Mouse (Mus musculus) heart, embryonic 16.5 days (tissue): ENCODE results near the gene Cep95. TPM values are rescaled to one million over a fixed set of nuclear protein-coding genes. Genes with fewer than 3 reads are reported as not detected.

ENCODE experiments used
- ATAC-seq: fragments of 200-750 bp; cut with Nextera tagmentation; replicated peaks from 2 replicates; pipeline ENCODE4 v1.8.0; 2017; ENCODE audit warnings: moderate number of reproducible peaks; ENCODE audit not compliant: insufficient read depth, low FRiP score; ENCODE audit errors: extremely low read depth
- H3K27ac ChIP-seq: fragments of 300-500 bp; sonication (generic); 2 replicates; pipeline ENCODE4 v1.5.1; 2014; ENCODE audit warnings: mild to moderate bottlenecking, low read length, control low read depth, moderate library complexity
- H3K27me3 ChIP-seq: fragments of 300-500 bp; sonication (generic); 2 replicates; pipeline ENCODE4 v1.6.1; 2014; ENCODE audit warnings: low read length, mixed read lengths; ENCODE audit not compliant: control insufficient read depth, insufficient read depth
- H3K36me3 ChIP-seq: fragments of 300-500 bp; sonication (generic); 2 replicates; pipeline ENCODE4 v1.6.1; 2014; ENCODE audit not compliant: control insufficient read depth, insufficient read depth
- H3K4me1 ChIP-seq: fragments of 300-500 bp; sonication (generic); 2 replicates; pipeline ENCODE4 v1.6.1; 2014; ENCODE audit warnings: low read length, mixed read lengths; ENCODE audit not compliant: control insufficient read depth, insufficient read depth
- H3K4me2 ChIP-seq: fragments of 300-500 bp; sonication (generic); 2 replicates; pipeline ENCODE4 v1.6.1; 2014; ENCODE audit warnings: low read depth, mild to moderate bottlenecking, control low read depth, low read length
- H3K4me3 ChIP-seq: fragments of 300-500 bp; sonication (generic); 2 replicates; pipeline ENCODE4 v1.5.1; 2014; ENCODE audit warnings: mild to moderate bottlenecking, control low read depth, low read length
- H3K9ac ChIP-seq: fragments of 300-500 bp; sonication (generic); 2 replicates; pipeline ENCODE4 v1.6.1; 2014; ENCODE audit warnings: low read length, control low read depth
- H3K9me3 ChIP-seq: fragments of 300-500 bp; sonication (generic); replicated peaks from 2 replicates; pipeline ENCODE4 v1.6.1; 2016; ENCODE audit warnings: low read length; ENCODE audit not compliant: control insufficient read depth
- WGBS: fragments of 180-500 bp; shearing (Covaris S2); extraction: QIAGEN DNeasy Blood & Tissue Kit; methylation state at CpG from one replicate; pipeline ENCODE4 v1.1.7; 2014; 5-methylcytosine and 5-hydroxymethylcytosine counted together
- polyA plus RNA-seq: library from polyadenylated mRNA; unstranded; fragments of >200 nt; fragmentation: Nextera tagmentation; extraction: Ambion mirVana; gene quantifications from 2 replicates; pipeline ENCODE4 v1.2.1, GENCODE M21; 2015

Cep95 gene
- polyA plus RNA-seq, 1 experiment from 2014 or later, result 15.1 TPM

DNA sequence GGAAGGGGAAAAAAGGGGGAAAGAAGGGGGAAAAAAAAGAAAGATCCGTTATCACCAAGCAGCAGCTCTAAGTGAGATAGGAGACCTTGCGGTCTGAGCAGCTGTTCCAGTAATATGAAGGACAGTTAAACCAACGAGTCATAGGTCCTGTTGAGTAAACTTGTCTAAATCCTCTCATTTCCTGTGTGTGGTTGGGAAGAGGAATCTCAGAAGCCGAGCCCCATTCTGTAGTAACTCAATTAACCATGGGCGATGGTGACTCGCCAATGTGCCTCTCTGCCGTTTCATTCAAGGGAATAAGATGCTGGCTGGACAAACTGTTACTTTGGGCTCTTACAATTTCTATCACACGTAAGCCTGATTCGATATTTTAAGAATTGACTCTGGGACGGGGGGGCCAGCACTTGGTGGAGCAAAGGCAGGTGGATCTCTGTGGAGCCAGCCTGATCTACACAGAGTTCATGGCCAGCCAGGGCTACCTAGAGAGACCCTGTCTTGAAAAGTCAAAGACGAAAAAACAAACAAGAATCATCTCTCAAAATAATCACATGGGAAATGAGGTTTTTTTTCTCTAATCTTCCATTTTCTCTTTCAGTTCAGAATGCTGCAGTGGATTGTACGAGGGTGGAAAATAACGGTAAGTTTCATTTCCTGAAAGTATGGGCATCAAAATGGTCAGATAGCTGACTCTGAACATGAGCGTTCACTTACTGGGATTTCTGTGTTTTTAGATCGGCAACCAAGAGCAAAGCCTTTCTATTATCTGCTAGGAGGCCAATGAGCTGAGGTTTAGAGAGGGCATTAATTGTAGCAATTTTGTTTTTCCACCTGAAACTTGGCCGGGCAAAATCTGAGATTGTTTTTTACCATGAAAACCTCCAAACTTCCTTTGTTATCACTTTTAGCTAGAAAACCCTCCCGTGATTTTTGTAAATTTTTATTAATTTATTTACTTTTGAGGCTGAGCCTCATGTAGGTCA, 37.7 kb upstream of the Cep95 start, which contains the start of gene Milr1:
Milr1 (plus strand) TSS at position 188 of the 980 bp plus-strand sequence.
- Histone ChIP-seq H3K27ac (no peak within 1 kb of the TSS; the same call in 1 of the 2 replicates), H3K36me3 (no peaks in the 10 kb centered on the region), H3K9me3 (peaks cover 4% of the 10 kb centered on the region; the same call in 1 of the 2 replicates), H3K27me3 (no peaks in the 10 kb centered on the region), H3K4me3 (peak within 1 kb of the TSS; percentile 8; the same call in 1 of the 2 replicates), H3K9ac (no peak within 1 kb of the TSS), H3K4me1 (no peaks in the 10 kb centered on the region), H3K4me2 (peak within 1 kb of the TSS; percentile 14)
- WGBS, result 73% methylated on average over 17 of the region's 17 CpGs
- ATAC-seq, result no peak; the same call in 1 of the 2 replicates

DNA sequence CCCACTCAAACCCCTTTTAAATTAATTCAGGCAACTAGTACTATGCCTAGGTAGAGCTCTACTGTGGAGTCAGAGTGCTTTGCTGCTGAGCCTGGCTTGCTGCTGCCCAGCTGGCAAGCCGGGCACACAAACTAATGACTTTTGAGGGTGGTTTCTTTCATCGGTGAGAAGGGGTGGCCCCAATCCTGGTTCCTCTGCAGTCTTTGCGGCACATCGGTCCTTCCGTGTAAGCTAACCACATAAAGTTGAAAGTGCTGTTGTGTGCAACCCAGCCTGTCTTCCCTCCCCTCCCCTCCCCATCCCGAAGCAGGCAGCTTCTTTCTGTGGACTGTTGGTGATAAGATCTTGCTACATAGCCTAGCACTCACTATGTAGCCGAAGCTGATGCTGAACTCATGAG, 36.9 kb upstream of the Cep95 start:
- Histone ChIP-seq H3K4me1 (no peaks in the 10 kb centered on the region), H3K9ac (no peak overlapping the region), H3K27me3 (no peaks in the 10 kb centered on the region), H3K27ac (no peak overlapping the region), H3K9me3 (peaks cover 3% of the 10 kb centered on the region; the same call in 1 of the 2 replicates), H3K4me2 (peak overlapping the region; percentile 14), H3K4me3 (no peak overlapping the region), H3K36me3 (no peaks in the 10 kb centered on the region)
- no peak for ATAC-seq
- 63% methylated on average over 7 of the region's 7 CpGs for WGBS

DNA sequence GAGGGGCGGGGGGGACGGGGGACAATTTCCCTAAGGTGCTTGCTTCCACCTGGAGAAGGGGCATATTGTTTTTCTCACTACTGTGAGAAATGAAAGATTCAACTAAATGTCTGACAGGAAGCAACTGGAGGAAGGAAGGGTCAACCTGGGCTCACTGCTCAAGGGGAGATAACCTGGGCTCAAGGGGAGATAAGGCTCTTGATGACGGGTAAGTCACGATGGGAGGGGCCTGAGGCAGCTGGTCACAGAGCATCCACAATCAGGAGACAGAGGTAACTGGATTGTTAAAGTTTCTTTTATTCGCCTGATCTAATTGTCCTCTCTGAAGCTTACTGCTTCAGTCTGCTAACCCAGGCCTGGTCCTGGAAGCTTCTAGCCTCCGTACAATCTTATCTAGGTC, 35.7 kb upstream of the Cep95 start:
- H3K36me3 ChIP-seq, result no peaks in the 10 kb centered on the region
- no peak overlapping the region for H3K27ac ChIP-seq
- H3K4me2 ChIP-seq, result no peak overlapping the region
- H3K4me1 ChIP-seq, result no peaks in the 10 kb centered on the region
- H3K27me3 ChIP-seq, result no peaks in the 10 kb centered on the region
- no peak overlapping the region for H3K4me3 ChIP-seq
- 64% methylated on average over 6 of the region's 6 CpGs for WGBS
- H3K9ac ChIP-seq, result no peak overlapping the region
- no peak for ATAC-seq
- no peaks in the 10 kb centered on the region for H3K9me3 ChIP-seq

DNA sequence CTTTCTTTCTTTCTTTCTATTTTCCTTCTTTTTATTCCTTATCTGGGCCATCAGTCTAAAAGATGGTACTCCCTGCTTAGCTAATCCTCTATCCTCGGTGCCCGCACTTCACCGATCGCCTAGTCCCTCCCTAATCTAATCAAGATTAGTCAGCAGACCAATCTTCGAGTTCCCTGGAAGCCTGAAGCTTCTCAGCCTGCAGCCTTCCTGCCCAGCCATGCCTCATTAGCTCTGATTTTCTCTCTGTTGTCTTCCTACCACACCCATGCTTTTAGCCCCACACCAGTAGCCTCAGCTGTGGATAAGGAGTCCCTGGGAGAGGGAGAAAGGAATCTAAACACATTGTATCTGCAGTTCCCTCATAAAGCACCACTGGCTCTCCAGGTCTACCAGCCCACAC, 33.5 kb upstream of the Cep95 start:
- WGBS, result 41% methylated on average over 5 of the region's 5 CpGs

DNA sequence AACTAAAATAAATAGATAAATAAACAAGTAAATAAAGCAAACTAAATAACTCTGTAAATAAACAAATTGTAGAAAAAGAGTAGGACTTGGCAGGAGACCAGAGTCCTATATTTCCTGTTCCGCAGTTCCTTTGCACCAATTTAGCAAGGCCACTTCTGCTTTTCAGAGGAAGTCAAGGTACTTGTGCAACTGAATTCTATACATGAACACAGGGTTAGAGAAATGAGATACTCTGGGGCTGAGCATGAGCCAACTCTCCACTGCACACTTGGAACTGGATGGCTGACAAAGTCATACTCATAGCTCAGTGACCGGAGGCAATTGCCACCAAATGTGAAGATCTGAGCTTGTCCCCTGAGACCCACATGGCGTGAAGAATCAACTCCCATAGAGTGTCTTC, 30.0 kb upstream of the Cep95 start:
- WGBS, result 86% methylated on average over 3 of the region's 3 CpGs

More for the DNA sequence above, 33.5 kb upstream of the Cep95 start:
- no peaks in the 10 kb centered on the region for H3K27me3 ChIP-seq
- H3K4me3 ChIP-seq, result no peak overlapping the region
- no peaks in the 10 kb centered on the region for H3K4me1 ChIP-seq
- H3K9ac ChIP-seq, result no peak overlapping the region
- H3K4me2 ChIP-seq, result no peak overlapping the region
- H3K9me3 ChIP-seq, result no peaks in the 10 kb centered on the region
- H3K36me3 ChIP-seq, result no peaks in the 10 kb centered on the region
- no peak for ATAC-seq
- no peak overlapping the region for H3K27ac ChIP-seq

DNA sequence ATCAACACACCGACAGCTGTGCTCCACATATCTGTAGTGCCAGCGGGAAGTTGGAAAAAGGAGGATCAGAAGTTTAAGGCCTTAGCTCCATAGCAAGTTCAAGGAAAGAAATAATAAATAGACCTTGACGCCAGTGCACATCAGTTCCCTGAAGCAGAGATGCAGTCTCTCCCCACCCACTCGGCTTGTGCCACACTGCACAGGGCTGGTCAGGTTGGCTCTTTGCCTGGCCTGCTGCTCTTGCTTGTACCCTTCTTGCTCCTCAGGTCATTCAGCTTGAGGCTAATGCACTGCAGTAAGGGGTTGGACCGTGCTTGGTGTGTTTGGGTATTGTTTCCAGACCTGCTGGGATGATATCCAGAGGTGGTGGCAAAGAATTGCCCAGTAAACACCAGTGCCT, 28.5 kb upstream of the Cep95 start:
- no peaks in the 10 kb centered on the region for H3K9me3 ChIP-seq
- no peak overlapping the region for H3K9ac ChIP-seq
- ATAC-seq, result no peak
- H3K4me3 ChIP-seq, result no peak overlapping the region
- WGBS, result 81% methylated on average over 5 of the region's 5 CpGs
- no peak overlapping the region for H3K4me2 ChIP-seq
- no peaks in the 10 kb centered on the region for H3K36me3 ChIP-seq
- peaks cover 22% of the 10 kb centered on the region for H3K4me1 ChIP-seq
- no peaks in the 10 kb centered on the region for H3K27me3 ChIP-seq
- H3K27ac ChIP-seq, result no peak overlapping the region

More for the DNA sequence above, 30.0 kb upstream of the Cep95 start:
- Histone ChIP-seq H3K27ac (no peak overlapping the region), H3K4me2 (no peak overlapping the region), H3K4me1 (peaks cover 19% of the 10 kb centered on the region), H3K9ac (no peak overlapping the region), H3K36me3 (no peaks in the 10 kb centered on the region), H3K4me3 (no peak overlapping the region), H3K9me3 (no peaks in the 10 kb centered on the region), H3K27me3 (no peaks in the 10 kb centered on the region)
- ATAC-seq, result no peak

DNA sequence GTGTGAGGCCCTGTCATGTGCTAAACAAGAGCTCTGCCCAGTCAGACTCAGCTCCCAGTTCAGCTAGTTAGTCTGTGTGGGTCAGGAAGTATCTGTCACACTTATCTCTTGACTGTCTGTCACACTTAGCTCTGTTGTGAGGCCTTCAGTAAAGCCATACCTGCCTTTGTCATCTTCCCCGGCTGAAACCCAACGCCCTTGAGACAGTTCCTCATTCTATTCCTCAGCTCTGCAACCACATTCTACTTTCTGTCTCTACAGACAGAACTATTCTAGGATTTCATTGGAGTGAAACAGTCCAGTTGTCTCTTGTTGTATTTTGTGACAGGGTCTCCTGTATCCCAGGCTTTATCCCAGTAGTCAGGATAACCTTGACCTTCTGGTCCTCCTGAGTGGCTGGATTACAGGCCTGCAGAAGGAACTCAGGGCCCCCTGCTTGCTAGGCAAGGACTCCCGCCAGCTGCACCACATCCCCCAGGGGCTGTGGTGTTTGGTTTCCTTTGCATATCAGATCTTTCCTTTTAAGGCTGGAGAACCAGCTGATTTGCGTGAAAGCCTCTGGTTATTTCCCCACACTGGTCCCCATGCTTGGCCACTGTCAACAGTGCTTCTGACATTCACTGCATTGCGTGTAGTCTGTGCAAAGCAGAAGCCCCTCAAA, 26.8 kb upstream of the Cep95 start:
- peak; percentile 63 for ATAC-seq
- Histone ChIP-seq H3K27me3 (no peaks in the 10 kb centered on the region), H3K4me2 (no peak overlapping the region), H3K27ac (peak overlapping the region; percentile 88), H3K4me3 (no peak overlapping the region), H3K9ac (peak overlapping the region; percentile 31; the same call in 1 of the 2 replicates), H3K4me1 (peaks cover 22% of the 10 kb centered on the region), H3K9me3 (no peaks in the 10 kb centered on the region), H3K36me3 (peaks cover 9% of the 10 kb centered on the region)
- WGBS, result 14% methylated on average over 5 of the region's 5 CpGs

DNA sequence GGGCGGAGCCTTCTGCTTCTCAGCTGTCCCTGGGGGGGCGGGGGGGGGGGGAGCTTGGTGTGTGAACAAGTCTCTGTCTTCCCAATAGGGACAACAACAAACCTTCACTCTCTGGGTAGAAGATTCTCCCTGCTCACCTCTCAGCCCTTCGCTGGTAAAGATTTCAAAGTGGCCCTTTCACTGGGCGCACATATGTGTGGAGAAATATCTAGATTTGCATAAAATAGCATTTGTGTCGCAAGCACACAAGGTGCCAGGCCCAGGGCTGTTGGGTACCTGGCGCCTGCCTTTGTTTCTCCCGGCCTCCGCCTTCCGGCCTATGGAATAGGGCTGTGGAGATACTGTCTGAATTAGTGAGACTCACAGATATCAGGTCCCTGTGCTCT, 26.3 kb upstream of the Cep95 start:
- no peak overlapping the region for H3K4me3 ChIP-seq
- WGBS, result 58% methylated on average over 9 of the region's 9 CpGs
- H3K9ac ChIP-seq, result 0 out of 2 replicates have a peak overlapping the region, but pooled peaks have one; percentile 31
- H3K36me3 ChIP-seq, result peaks cover 13% of the 10 kb centered on the region
- peaks cover 3% of the 10 kb centered on the region for H3K9me3 ChIP-seq
- H3K27me3 ChIP-seq, result no peaks in the 10 kb centered on the region
- peak overlapping the region; percentile 88 for H3K27ac ChIP-seq
- H3K4me1 ChIP-seq, result peaks cover 22% of the 10 kb centered on the region
- ATAC-seq, result no peak
- 0 out of 2 replicates have a peak overlapping the region, but pooled peaks have one; percentile 1 for H3K4me2 ChIP-seq
